8 mouse cellular contexts compared by ENCODE assay signal in genomic region chr11:45943108-45943705, GRCm38 (mm10). TPM values are rescaled to one million over a fixed set of nuclear protein-coding genes. Genes with fewer than 3 reads are reported as not detected.
DNase-seq lines count a peak whose midpoint lies in the region; ATAC-seq lines count a peak whose summit lies in the region.

No protein-coding gene starts in this region.

- H3K9me3 ChIP-seq in hindbrain, embryonic 13.5 days, result no peaks in the 10 kb centered on the region
- no peaks in the 10 kb centered on the region for H3K9me3 ChIP-seq in liver, embryonic 11.5 days (ENCODE audit: control insufficient read depth, low read length)
- H3K9me3 ChIP-seq in stomach, embryonic 14.5 days (ENCODE audit: control insufficient read depth, low read depth, low read length), result no peaks in the 10 kb centered on the region

- H3K9ac ChIP-seq in hindbrain, embryonic 13.5 days, result peak overlapping the region; percentile 94
- peak overlapping the region; percentile 92 for H3K9ac ChIP-seq in liver, embryonic 11.5 days (ENCODE audit: low read depth, low read length)
- H3K9ac ChIP-seq in stomach, embryonic 14.5 days (replicated peaks; ENCODE audit: low read depth, low read length), result peak overlapping the region; percentile 11; the same call in 1 of the 2 replicates

- ATAC-seq in hindbrain, embryonic 13.5 days (ENCODE audit: low FRiP score), result no peak
- no peak for ATAC-seq in liver, embryonic 11.5 days (replicated peaks; ENCODE audit: low FRiP score)
- no peak for ATAC-seq in stomach, embryonic 14.5 days (ENCODE audit: insufficient number of reproducible peaks, insufficient read depth, low FRiP score, low read depth)
- ATAC-seq in monocyte, adult 5-6 weeks (replicated peaks; ENCODE audit: insufficient number of reproducible peaks, low FRiP score, low TSS enrichment, poor library complexity, severe bottlenecking), result no peak

- 63% methylated on average over 7 of the region's 7 CpGs for WGBS in hindbrain, embryonic 13.5 days
- 78% methylated on average over 7 of the region's 7 CpGs for WGBS in liver, embryonic 11.5 days
- WGBS in stomach, embryonic 14.5 days, result 65% methylated on average over 7 of the region's 7 CpGs

- H3K36me3 ChIP-seq in hindbrain, embryonic 13.5 days, result peaks cover 12% of the 10 kb centered on the region; the same call in 1 of the 2 replicates
- H3K36me3 ChIP-seq in liver, embryonic 11.5 days (ENCODE audit: control insufficient read depth, insufficient read depth, low read length), result peaks cover 4% of the 10 kb centered on the region
- H3K36me3 ChIP-seq in stomach, embryonic 14.5 days (ENCODE audit: control insufficient read depth, insufficient read depth, low read length), result peaks cover 6% of the 10 kb centered on the region; the same call in 1 of the 2 replicates

- H3K27me3 ChIP-seq in hindbrain, embryonic 13.5 days, result no peaks in the 10 kb centered on the region
- H3K27me3 ChIP-seq in liver, embryonic 11.5 days (replicated peaks; ENCODE audit: control insufficient read depth, insufficient read depth, low read length), result no peaks in the 10 kb centered on the region
- H3K27me3 ChIP-seq in stomach, embryonic 14.5 days (ENCODE audit: control insufficient read depth, insufficient read depth, low read length), result no peaks in the 10 kb centered on the region

- peak overlapping the region; percentile 40; the same call in 1 of the 2 replicates for H3K27ac ChIP-seq in hindbrain, embryonic 13.5 days
- H3K27ac ChIP-seq in liver, embryonic 11.5 days (ENCODE audit: low read depth, low read length), result no peak overlapping the region
- H3K27ac ChIP-seq in stomach, embryonic 14.5 days (ENCODE audit: low read length), result no peak overlapping the region

- peak; percentile 34 to 75 for DNase-seq in adrenal gland, adult (ENCODE audit: inconsistent age in 2 of 2, low spot score in 1 of 2)
- no peak for DNase-seq in adrenal gland, adult 8-10 months
- DNase-seq in lung, postnatal 10 days, result peak; percentile 17
- DNase-seq in lung, postnatal 25 days (ENCODE audit: low spot score), result no peak
- no peak for DNase-seq in liver, embryonic 11.5 days (ENCODE audit: low spot score)

- peak overlapping the region; percentile 75 for H3K4me2 ChIP-seq in hindbrain, embryonic 13.5 days
- peak overlapping the region; percentile 95 for H3K4me2 ChIP-seq in liver, embryonic 11.5 days
- peak overlapping the region; percentile 71 for H3K4me2 ChIP-seq in stomach, embryonic 14.5 days (replicated peaks; ENCODE audit: low read depth, low read length)

- peaks cover 33% of the 10 kb centered on the region for H3K4me1 ChIP-seq in hindbrain, embryonic 13.5 days (replicated peaks)
- peaks cover 8% of the 10 kb centered on the region for H3K4me1 ChIP-seq in liver, embryonic 11.5 days (replicated peaks; ENCODE audit: control insufficient read depth, insufficient read depth, low read length)
- peaks cover 4% of the 10 kb centered on the region; the same call in 1 of the 2 replicates for H3K4me1 ChIP-seq in stomach, embryonic 14.5 days (ENCODE audit: control insufficient read depth, insufficient read depth, low read length)

- peak overlapping the region; percentile 91 for H3K4me3 ChIP-seq in hindbrain, embryonic 13.5 days
- peak overlapping the region; percentile 92 for H3K4me3 ChIP-seq in liver, embryonic 11.5 days (ENCODE audit: low read depth, low read length)
- peak overlapping the region; percentile 93 for H3K4me3 ChIP-seq in stomach, embryonic 14.5 days (ENCODE audit: low read depth, low read length)

RNA-seq across cellular contexts. Expression of gene Lsm11, which starts 1.5 kb away (rescaled TPM):
- 10 to 100 TPM in 2 of 4 experiments, 1 to 10 TPM in 2; 8.9 to 13.9 (median 10.1) TPM for total RNA-seq in adrenal gland, adult 8-10 months (2022)
- polyA plus RNA-seq in hindbrain, embryonic 13.5 days (2015; fragmentation: Nextera tagmentation; extraction: Ambion mirVana), result 15.1 and 15.8 TPM in 2 replicates
- polyA plus RNA-seq in liver, embryonic 11.5 days (2014; fragmentation: Nextera tagmentation; extraction: Ambion mirVana), result 7.3 and 8.3 TPM in 2 replicates
- 9.2 and 9.9 TPM in 2 replicates for polyA plus RNA-seq in stomach, embryonic 14.5 days (2014; fragmentation: Nextera tagmentation; extraction: Ambion mirVana)
- 2.2 to 3.4 TPM (median 2.6 TPM) in 3 replicates for total RNA-seq in monocyte, adult 5-6 weeks (2017)

RNA-seq across cellular contexts. Expression of gene Thg1l, which starts 12.1 kb away (rescaled TPM):
- 10 to 100 TPM; 14.9 to 22.0 (median 17.9) TPM for total RNA-seq in adrenal gland, adult 8-10 months (2022)
- 10.4 and 12.0 TPM in 2 replicates for polyA plus RNA-seq in hindbrain, embryonic 13.5 days (2015; fragmentation: Nextera tagmentation; extraction: Ambion mirVana)
- polyA plus RNA-seq in liver, embryonic 11.5 days (2014; fragmentation: Nextera tagmentation; extraction: Ambion mirVana), result 18.2 and 19.1 TPM in 2 replicates
- 13.7 and 14.5 TPM in 2 replicates for polyA plus RNA-seq in stomach, embryonic 14.5 days (2014; fragmentation: Nextera tagmentation; extraction: Ambion mirVana)
- 3.8 to 9.2 TPM (median 6.2 TPM) in 3 replicates for total RNA-seq in monocyte, adult 5-6 weeks (2017)

RNA-seq across cellular contexts. Expression of gene Sox30, which starts 36.9 kb away (rescaled TPM):
- total RNA-seq in adrenal gland, adult 8-10 months (2022), result under 1 TPM in 2 of 4 experiments, not detected in 2; 0.10 to 0.23 TPM
- 0.10 and 0.17 TPM in 2 replicates for polyA plus RNA-seq in hindbrain, embryonic 13.5 days (2015; fragmentation: Nextera tagmentation; extraction: Ambion mirVana)
- polyA plus RNA-seq in liver, embryonic 11.5 days (2014; fragmentation: Nextera tagmentation; extraction: Ambion mirVana), result 0.05 and 0.08 TPM in 2 replicates
- 0.23 TPM in 1 of 2 replicates, not detected in the other for polyA plus RNA-seq in stomach, embryonic 14.5 days (2014; fragmentation: Nextera tagmentation; extraction: Ambion mirVana)
- not detected in 3 replicates for total RNA-seq in monocyte, adult 5-6 weeks (2017)

Comparison
In these comparisons a context has a peak if more than half of its experiments do, and no peak if none do; other contexts are left out.
1. DNase-seq: peak in adrenal gland, adult (2 of 2) and lung, postnatal 10 days (single experiment); none in adrenal gland, adult 8-10 months (single experiment), lung, postnatal 25 days (single experiment) and liver, embryonic 11.5 days (single experiment).
2. H3K9ac ChIP-seq: peak in every context shown above with its lines; median percentile 94 in hindbrain, embryonic 13.5 days; 92 in liver, embryonic 11.5 days; 11 in stomach, embryonic 14.5 days.
3. Peak in every context shown above with its lines, with median percentiles within 50 percentile points of each other: H3K4me2 ChIP-seq and H3K4me3 ChIP-seq.